ENCODE assay signal across 8 mouse cellular contexts in the genomic region with DNA sequence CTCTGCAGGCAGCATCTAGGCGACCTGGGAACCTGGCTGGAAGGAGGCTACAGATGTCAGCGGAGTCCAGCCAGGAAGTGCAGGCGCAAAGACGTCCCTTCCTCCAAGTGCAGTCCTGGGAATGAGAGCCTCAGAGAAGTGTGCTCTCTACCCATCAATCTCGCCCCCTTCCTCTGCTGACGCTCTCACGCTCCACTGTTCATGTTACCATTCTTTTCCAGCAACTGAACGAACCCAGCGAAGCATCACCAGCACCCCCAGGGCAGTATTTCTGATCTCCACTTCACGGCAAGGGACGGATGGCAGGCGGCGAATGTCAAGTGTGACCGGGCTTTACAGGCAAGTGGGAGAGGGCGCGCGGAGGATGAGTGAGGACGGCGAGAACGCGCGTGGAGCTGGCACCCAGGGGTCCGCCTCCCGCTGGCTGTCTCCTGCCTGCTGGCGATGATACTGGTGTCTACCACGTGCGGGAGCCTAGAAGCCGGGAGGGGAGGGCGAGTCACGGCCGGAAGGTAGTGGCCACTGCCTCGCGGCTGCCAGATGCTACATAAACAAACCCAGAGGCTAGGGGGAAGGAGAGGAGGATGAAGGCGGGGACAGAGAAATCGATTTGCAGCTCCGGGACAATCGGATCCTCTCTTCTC. TPM values are rescaled to one million over a fixed set of nuclear protein-coding genes. Genes with fewer than 3 reads are reported as not detected.
DNase-seq lines count a peak whose midpoint lies in the region; ATAC-seq lines count a peak whose summit lies in the region.

A gene (minus strand): TSS at position 445 of the 644 bp plus-strand sequence.

- H3K4me2 ChIP-seq in kidney, embryonic 14.5 days (replicated peaks; ENCODE audit: low read depth, low read length): peak within 1 kb of the TSS; percentile 95

- peak; percentile 70 for ATAC-seq in kidney, embryonic 14.5 days (ENCODE audit: low FRiP score, low TSS enrichment)

- intact Hi-C loops in left cerebral cortex, postnatal 10 days (cut with DNase I): no loop called here

- peak within 1 kb of the TSS; percentile 44 for H3K9ac ChIP-seq in kidney, embryonic 14.5 days (ENCODE audit: low read depth, low read length)

- H3K36me3 ChIP-seq in kidney, embryonic 14.5 days (ENCODE audit: control insufficient read depth, insufficient read depth, low read length): no peaks in the 10 kb centered on the region

- H3K27me3 ChIP-seq in kidney, embryonic 14.5 days (ENCODE audit: control insufficient read depth, insufficient read depth, low read length): peaks cover 7% of the 10 kb centered on the region

- no peaks in the 10 kb centered on the region for H3K9me3 ChIP-seq in kidney, embryonic 14.5 days (ENCODE audit: control insufficient read depth, low read length)

- peak within 1 kb of the TSS; percentile 60 for H3K4me3 ChIP-seq in kidney, embryonic 14.5 days (ENCODE audit: low read length)

- WGBS in kidney, embryonic 14.5 days: 0% methylated on average over 37 of the region's 37 CpGs

- no peak within 1 kb of the TSS for H3K27ac ChIP-seq in kidney, embryonic 14.5 days (ENCODE audit: low read depth, low read length)

- no peak for DNase-seq in kidney, adult 8-10 months
- DNase-seq in cerebellum, postnatal 10 days: peak; percentile 68 to 75
- DNase-seq in frontal cortex, postnatal 25 days (ENCODE audit: low spot score in 2 of 2): peak; percentile 35 to 57
- peak; percentile 28 to 64 for DNase-seq in left cerebral cortex, postnatal 10 days (ENCODE audit: extremely low spot score in 1 of 2, low spot score in 2 of 2)
- DNase-seq in neural tube, embryonic 10.5 days (ENCODE audit: extremely low spot score, low spot score): peak; percentile 61
- DNase-seq in spleen, postnatal 4 days (ENCODE audit: low spot score in 2 of 2): no peak
- DNase-seq in spleen, adult 12 weeks (ENCODE audit: low spot score): no peak

- 0 out of 2 replicates have a peak, but pooled peaks cover 6% of the 10 kb centered on the region for H3K4me1 ChIP-seq in kidney, embryonic 14.5 days (ENCODE audit: control insufficient read depth, insufficient read depth, low read length)

RNA-seq across cellular contexts. Expression of the gene that starts here (rescaled TPM):
- polyA plus RNA-seq in kidney, embryonic 14.5 days (2014; fragmentation: Nextera tagmentation; extraction: Ambion mirVana): 1.1 and 2.1 TPM in 2 replicates
- 10 to 100 TPM; 47.6 to 48.8 TPM for total RNA-seq in left cerebral cortex, postnatal 10 days (2021)

Comparison
In these comparisons a context has a peak if more than half of its experiments do, and no peak if none do; other contexts are left out.
1. DNase-seq: peak in cerebellum, postnatal 10 days (2 of 2), frontal cortex, postnatal 25 days (2 of 2), left cerebral cortex, postnatal 10 days (2 of 2) and neural tube, embryonic 10.5 days (single experiment); none in kidney, adult 8-10 months (0 of 2), spleen, postnatal 4 days (0 of 2) and spleen, adult 12 weeks (single experiment).